Mouse (Mus musculus) E14TG2a.4 (cell line): ENCODE data around the gene Wdr60.

ENCODE experiments used
- CTCF ChIP-seq: conservative IDR thresholded peaks from 2 replicates; pipeline ENCODE4 v1.5.1; 2014; ENCODE audit warnings: low read length
- NANOG ChIP-seq: IDR thresholded peaks from 2 replicates; pipeline ENCODE4 v1.6.1; 2014; ENCODE audit warnings: borderline replicate concordance, low read length, mixed read lengths

GRCm38 (mm10) chr12:116156792-116157532 lies 105.9 kb downstream of the Wdr60 start:
- TF ChIP-seq NANOG (no peak), CTCF (no peak)
